Mouse (Mus musculus): ENCODE results near the gene Vcam1. TPM values are rescaled to one million over a fixed set of nuclear protein-coding genes. Genes with fewer than 3 reads are reported as not detected.

The Vcam1 gene
- polyA plus RNA-seq, 1 experiment from 2014 or later: 7.2 TPM

GRCm38 (mm10) chr3:116095934-116096333, 33.6 kb downstream of the Vcam1 start:
- Histone ChIP-seq H3K9me3 (ENCODE audit: control insufficient read depth) (0 out of 2 replicates have a peak, but pooled peaks cover 3% of the 10 kb centered on the region), H3K27ac (ENCODE audit: low read depth, low read length) (no peak overlapping the region), H3K36me3 (ENCODE audit: control insufficient read depth, insufficient read depth) (no peaks in the 10 kb centered on the region), H3K4me3 (ENCODE audit: low read depth, low read length) (no peak overlapping the region), H3K4me2 (replicated peaks; ENCODE audit: low read depth) (no peak overlapping the region), H3K9ac (ENCODE audit: low read depth, low read length) (no peak overlapping the region), H3K27me3 (replicated peaks; ENCODE audit: control insufficient read depth, insufficient read depth, low read length) (no peaks in the 10 kb centered on the region), H3K4me1 (replicated peaks; ENCODE audit: control insufficient read depth, insufficient read depth, low read length) (no peaks in the 10 kb centered on the region)
- ATAC-seq: no peak
- no peak for TF ChIP-seq CTCF (IDR thresholded peaks at IDR 0.05; ENCODE audit: low read depth)
- WGBS: 79% methylated on average over 3 of the region's 3 CpGs

DNA sequence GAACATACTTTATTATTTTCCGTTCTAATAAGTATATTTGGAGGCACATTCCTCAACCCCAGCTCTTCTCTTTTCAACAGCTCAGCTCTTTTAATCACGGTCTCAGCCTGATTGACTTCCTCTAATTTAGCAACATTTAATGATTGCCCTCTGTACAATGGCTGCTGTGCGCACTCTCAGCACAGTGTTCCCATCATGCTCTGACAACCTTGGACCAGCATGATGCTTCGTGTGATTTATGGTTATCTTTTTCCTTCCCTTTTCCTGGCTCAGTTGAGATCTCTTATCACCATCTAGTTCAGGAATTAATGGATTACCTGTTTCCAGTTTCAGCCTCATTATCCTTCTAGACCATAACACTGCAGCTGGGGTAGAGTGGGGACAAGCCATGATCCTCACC, 34.2 kb downstream of the Vcam1 start:
- no peak overlapping the region for H3K4me3 ChIP-seq (ENCODE audit: low read depth, low read length)
- H3K36me3 ChIP-seq (ENCODE audit: control insufficient read depth, insufficient read depth): no peaks in the 10 kb centered on the region
- no peak for TF ChIP-seq CTCF (IDR thresholded peaks at IDR 0.05; ENCODE audit: low read depth)
- H3K9ac ChIP-seq (ENCODE audit: low read depth, low read length): no peak overlapping the region
- no peak overlapping the region for H3K4me2 ChIP-seq (replicated peaks; ENCODE audit: low read depth)
- H3K27me3 ChIP-seq (replicated peaks; ENCODE audit: control insufficient read depth, insufficient read depth, low read length): no peaks in the 10 kb centered on the region
- 71% methylated on average over 4 of the region's 4 CpGs for WGBS
- no peak for ATAC-seq
- H3K27ac ChIP-seq (ENCODE audit: low read depth, low read length): no peak overlapping the region
- no peaks in the 10 kb centered on the region for H3K4me1 ChIP-seq (replicated peaks; ENCODE audit: control insufficient read depth, insufficient read depth, low read length)
- 0 out of 2 replicates have a peak, but pooled peaks cover 3% of the 10 kb centered on the region for H3K9me3 ChIP-seq (ENCODE audit: control insufficient read depth)

DNA sequence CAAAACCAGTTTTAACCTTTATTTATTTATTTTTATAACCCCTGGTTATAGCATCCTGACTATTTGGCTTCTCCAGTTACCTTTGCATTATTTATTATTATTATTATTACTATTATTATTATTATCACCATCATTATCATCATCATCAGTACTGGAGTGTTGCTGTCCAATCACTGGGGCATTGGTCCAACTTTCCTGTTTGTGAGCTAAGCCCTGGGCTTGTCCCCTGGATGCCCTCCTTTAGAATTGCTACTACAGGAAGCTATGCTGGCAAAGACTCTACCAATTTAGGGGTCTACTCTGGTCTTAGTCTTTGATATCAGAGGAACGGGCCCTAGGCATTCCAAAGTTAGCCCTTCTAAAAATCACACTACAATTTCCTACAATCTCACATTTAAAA, 34.6 kb downstream of the Vcam1 start:
- ATAC-seq: no peak
- H3K9ac ChIP-seq (ENCODE audit: low read depth, low read length): no peak overlapping the region
- 0 out of 2 replicates have a peak, but pooled peaks cover 3% of the 10 kb centered on the region for H3K9me3 ChIP-seq (ENCODE audit: control insufficient read depth)
- H3K27ac ChIP-seq (ENCODE audit: low read depth, low read length): no peak overlapping the region
- WGBS: 82% methylated on average over 1 of the region's 1 CpGs
- no peaks in the 10 kb centered on the region for H3K36me3 ChIP-seq (ENCODE audit: control insufficient read depth, insufficient read depth)
- H3K4me3 ChIP-seq (ENCODE audit: low read depth, low read length): no peak overlapping the region
- H3K4me1 ChIP-seq (replicated peaks; ENCODE audit: control insufficient read depth, insufficient read depth, low read length): no peaks in the 10 kb centered on the region
- no peak for TF ChIP-seq CTCF (IDR thresholded peaks at IDR 0.05; ENCODE audit: low read depth)
- no peak overlapping the region for H3K4me2 ChIP-seq (replicated peaks; ENCODE audit: low read depth)
- no peaks in the 10 kb centered on the region for H3K27me3 ChIP-seq (replicated peaks; ENCODE audit: control insufficient read depth, insufficient read depth, low read length)

- Histone ChIP-seq H3K27me3 (replicated peaks; ENCODE audit: control insufficient read depth, insufficient read depth, low read length) (no peaks in the 10 kb centered on the region), H3K4me3 (ENCODE audit: low read depth, low read length) (no peak overlapping the region), H3K4me1 (replicated peaks; ENCODE audit: control insufficient read depth, insufficient read depth, low read length) (no peaks in the 10 kb centered on the region), H3K9ac (ENCODE audit: low read depth, low read length) (no peak overlapping the region), H3K9me3 (ENCODE audit: control insufficient read depth) (0 out of 2 replicates have a peak, but pooled peaks cover 3% of the 10 kb centered on the region), H3K4me2 (replicated peaks; ENCODE audit: low read depth) (no peak overlapping the region), H3K27ac (ENCODE audit: low read depth, low read length) (no peak overlapping the region), H3K36me3 (ENCODE audit: control insufficient read depth, insufficient read depth) (no peaks in the 10 kb centered on the region)
- ATAC-seq: no peak
- no peak for TF ChIP-seq CTCF (IDR thresholded peaks at IDR 0.05; ENCODE audit: low read depth)
- 79% methylated on average over 2 of the region's 2 CpGs for WGBS
Observed at GRCm38 (mm10) chr3:116094288-116094687, 35.2 kb downstream of the Vcam1 start.

- Histone ChIP-seq H3K4me3 (ENCODE audit: low read depth, low read length) (no peak overlapping the region), H3K27me3 (replicated peaks; ENCODE audit: control insufficient read depth, insufficient read depth, low read length) (no peaks in the 10 kb centered on the region), H3K4me1 (replicated peaks; ENCODE audit: control insufficient read depth, insufficient read depth, low read length) (no peaks in the 10 kb centered on the region), H3K27ac (ENCODE audit: low read depth, low read length) (no peak overlapping the region), H3K9me3 (ENCODE audit: control insufficient read depth) (0 out of 2 replicates have a peak, but pooled peaks cover 4% of the 10 kb centered on the region), H3K9ac (ENCODE audit: low read depth, low read length) (no peak overlapping the region), H3K4me2 (replicated peaks; ENCODE audit: low read depth) (no peak overlapping the region), H3K36me3 (ENCODE audit: control insufficient read depth, insufficient read depth) (no peaks in the 10 kb centered on the region)
- no peak for TF ChIP-seq CTCF (IDR thresholded peaks at IDR 0.05; ENCODE audit: low read depth)
- 60% methylated on average over 3 of the region's 3 CpGs for WGBS
- ATAC-seq: no peak
Observed at GRCm38 (mm10) chr3:116092547-116092946, 36.9 kb downstream of the Vcam1 start.

DNA sequence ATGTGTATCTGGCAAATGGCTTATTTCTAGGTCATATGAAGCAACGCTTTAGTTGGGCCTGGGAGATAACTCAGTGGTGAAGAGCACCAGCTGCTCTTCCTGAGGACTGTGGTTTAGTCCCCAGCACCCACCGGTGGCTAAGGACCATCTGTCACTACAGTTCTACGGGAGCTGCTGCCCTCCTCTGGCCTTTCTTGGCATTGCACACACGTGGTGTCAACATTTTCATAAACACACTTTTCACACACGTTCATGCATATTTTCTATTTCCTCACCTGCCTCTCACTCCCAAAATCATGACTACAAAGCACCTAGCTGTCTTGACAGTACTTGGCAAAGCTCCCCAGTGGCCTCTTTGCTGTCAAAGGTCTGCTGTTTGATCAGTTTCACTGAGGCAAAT, 37.8 kb downstream of the Vcam1 start:
- Histone ChIP-seq H3K36me3 (ENCODE audit: control insufficient read depth, insufficient read depth) (no peaks in the 10 kb centered on the region), H3K27ac (ENCODE audit: low read depth, low read length) (no peak overlapping the region), H3K4me3 (ENCODE audit: low read depth, low read length) (no peak overlapping the region), H3K9ac (ENCODE audit: low read depth, low read length) (no peak overlapping the region), H3K27me3 (replicated peaks; ENCODE audit: control insufficient read depth, insufficient read depth, low read length) (no peaks in the 10 kb centered on the region), H3K9me3 (ENCODE audit: control insufficient read depth) (0 out of 2 replicates have a peak, but pooled peaks cover 5% of the 10 kb centered on the region), H3K4me2 (replicated peaks; ENCODE audit: low read depth) (no peak overlapping the region), H3K4me1 (replicated peaks; ENCODE audit: control insufficient read depth, insufficient read depth, low read length) (no peaks in the 10 kb centered on the region)
- ATAC-seq: no peak
- WGBS: 90% methylated on average over 5 of the region's 5 CpGs
- no peak; the same call in 1 of the 2 replicates for TF ChIP-seq CTCF (IDR thresholded peaks at IDR 0.05; ENCODE audit: low read depth)

- Histone ChIP-seq H3K9ac (ENCODE audit: low read depth, low read length) (no peak overlapping the region), H3K4me1 (replicated peaks; ENCODE audit: control insufficient read depth, insufficient read depth, low read length) (no peaks in the 10 kb centered on the region; the same call in 1 of the 2 replicates), H3K4me3 (ENCODE audit: low read depth, low read length) (no peak overlapping the region), H3K9me3 (ENCODE audit: control insufficient read depth) (0 out of 2 replicates have a peak, but pooled peaks cover 2% of the 10 kb centered on the region), H3K27me3 (replicated peaks; ENCODE audit: control insufficient read depth, insufficient read depth, low read length) (no peaks in the 10 kb centered on the region), H3K27ac (ENCODE audit: low read depth, low read length) (no peak overlapping the region), H3K4me2 (replicated peaks; ENCODE audit: low read depth) (no peak overlapping the region), H3K36me3 (ENCODE audit: control insufficient read depth, insufficient read depth) (no peaks in the 10 kb centered on the region)
- WGBS: 63% methylated on average over 4 of the region's 4 CpGs
- no peak for TF ChIP-seq CTCF (IDR thresholded peaks at IDR 0.05; ENCODE audit: low read depth)
- ATAC-seq: no peak
Observed at GRCm38 (mm10) chr3:116085962-116086361, 43.5 kb downstream of the Vcam1 start.

Data from intestine, postnatal 0 days (tissue).